Mouse (Mus musculus) liver, embryonic 11.5 days (tissue): ENCODE data around the gene Wdfy3. TPM values are rescaled to one million over a fixed set of nuclear protein-coding genes. Genes with fewer than 3 reads are reported as not detected.
A peak's percentile ranks its signal among the peaks of the same experiment; 100 is the strongest.

Source experiments
- ATAC-seq: fragments of 200-750 bp; cut with Nextera tagmentation; replicated peaks from 2 replicates; pipeline ENCODE4 v1.8.0; 2017; ENCODE audit warnings: moderate number of reproducible peaks, mild to moderate bottlenecking, moderate TSS enrichment, moderate library complexity; ENCODE audit not compliant: low FRiP score
- DNase-seq: peaks from one replicate; pipeline ENCODE4 v3.0.0-alpha.2; 2017; ENCODE audit warnings: low spot score
- H3K27ac ChIP-seq: fragments of 300-500 bp; sonication (generic); 2 replicates; pipeline ENCODE4 v1.5.1; 2014; ENCODE audit warnings: mild to moderate bottlenecking, low read depth, low read length, control low read depth
- H3K27me3 ChIP-seq: fragments of 300-500 bp; sonication (generic); replicated peaks from 2 replicates; pipeline ENCODE4 v1.6.1; 2014; ENCODE audit warnings: low read length, mixed read lengths; ENCODE audit not compliant: control insufficient read depth, insufficient read depth
- H3K36me3 ChIP-seq: fragments of 300-500 bp; sonication (generic); 2 replicates; pipeline ENCODE4 v1.6.1; 2014; ENCODE audit warnings: mild to moderate bottlenecking, low read length, moderate library complexity, mixed read lengths; ENCODE audit not compliant: control insufficient read depth, insufficient read depth
- H3K4me1 ChIP-seq: fragments of 300-500 bp; sonication (generic); replicated peaks from 2 replicates; pipeline ENCODE4 v1.6.1; 2014; ENCODE audit warnings: low read length, mixed read lengths; ENCODE audit not compliant: control insufficient read depth, insufficient read depth
- H3K4me2 ChIP-seq: fragments of 300-500 bp; sonication (generic); 2 replicates; pipeline ENCODE4 v1.6.1; 2014; ENCODE audit warnings: mild to moderate bottlenecking, control low read depth, moderate library complexity
- H3K4me3 ChIP-seq: fragments of 300-500 bp; sonication (generic); 2 replicates; pipeline ENCODE4 v1.5.1; 2014; ENCODE audit warnings: low read depth, low read length, control low read depth
- H3K9ac ChIP-seq: fragments of 300-500 bp; sonication (generic); 2 replicates; pipeline ENCODE4 v1.6.1; 2014; ENCODE audit warnings: low read depth, low read length, control low read depth
- H3K9me3 ChIP-seq: fragments of 300-500 bp; sonication (generic); 2 replicates; pipeline ENCODE4 v1.6.1; 2016; ENCODE audit warnings: low read length, inconsistent platforms, mixed read lengths; ENCODE audit not compliant: control insufficient read depth
- WGBS: fragments of 180-500 bp; shearing (Covaris S2); extraction: QIAGEN DNeasy Blood & Tissue Kit; methylation state at CpG from one replicate; pipeline ENCODE4 v1.1.7; 2014; 5-methylcytosine and 5-hydroxymethylcytosine counted together
- polyA plus RNA-seq: library from polyadenylated mRNA; unstranded; fragments of >200 nt; fragmentation: Nextera tagmentation; extraction: Ambion mirVana; gene quantifications from 2 replicates; pipeline ENCODE4 v1.2.1, GENCODE M21; 2014

The Wdfy3 gene
- polyA plus RNA-seq, 1 experiment from 2014 or later = 12.7 TPM

- WGBS = 64% methylated on average over 8 of the region's 8 CpGs
- no peak overlapping the region for H3K27ac ChIP-seq
- no peak overlapping the region for H3K4me2 ChIP-seq
- H3K9ac ChIP-seq = no peak overlapping the region
- ATAC-seq = no peak
- DNase-seq = no peak
- H3K4me3 ChIP-seq = no peak overlapping the region
- no peaks in the 10 kb centered on the region for H3K9me3 ChIP-seq
- H3K36me3 ChIP-seq = no peaks in the 10 kb centered on the region
- no peaks in the 10 kb centered on the region for H3K27me3 ChIP-seq
- peaks cover 5% of the 10 kb centered on the region; the same call in 1 of the 2 replicates for H3K4me1 ChIP-seq
Observed at GRCm38 (mm10) chr5:101821052-101821451, 248.7 kb downstream of the Wdfy3 start.

GRCm38 (mm10) chr5:101819844-101820243 is 249.9 kb downstream of the Wdfy3 start:
- Histone ChIP-seq H3K9ac (no peak overlapping the region), H3K36me3 (no peaks in the 10 kb centered on the region), H3K4me2 (no peak overlapping the region), H3K9me3 (no peaks in the 10 kb centered on the region), H3K27ac (no peak overlapping the region), H3K4me3 (no peak overlapping the region), H3K27me3 (no peaks in the 10 kb centered on the region), H3K4me1 (0 out of 2 replicates have a peak, but pooled peaks cover 2% of the 10 kb centered on the region)
- 41% methylated on average over 7 of the region's 7 CpGs for WGBS
- no peak for DNase-seq
- ATAC-seq = no peak

DNA sequence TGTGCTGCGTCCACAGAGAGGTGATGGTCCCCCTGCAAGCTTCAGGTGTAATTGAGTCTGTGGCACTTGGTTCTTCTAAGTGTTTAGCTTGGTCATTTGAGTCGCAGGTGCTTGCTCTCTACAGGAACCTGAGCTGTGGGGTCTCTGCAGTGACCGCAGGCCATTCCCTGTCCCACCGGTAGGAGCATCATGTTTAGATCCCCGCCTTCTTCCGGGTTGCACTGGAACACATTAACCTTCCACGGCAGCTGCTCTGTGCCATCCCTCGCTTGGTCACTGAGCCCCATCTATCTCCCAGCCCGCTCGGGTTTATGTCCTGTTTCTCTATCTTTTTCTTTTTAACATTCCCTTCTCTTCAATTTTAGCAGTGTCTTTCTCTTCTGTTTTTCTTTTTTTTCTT is 250.5 kb downstream of the Wdfy3 start:
- DNase-seq = no peak
- H3K4me3 ChIP-seq = no peak overlapping the region
- H3K27me3 ChIP-seq = no peaks in the 10 kb centered on the region
- no peak overlapping the region for H3K4me2 ChIP-seq
- H3K36me3 ChIP-seq = no peaks in the 10 kb centered on the region
- no peak overlapping the region for H3K27ac ChIP-seq
- no peaks in the 10 kb centered on the region for H3K9me3 ChIP-seq
- ATAC-seq = no peak
- H3K4me1 ChIP-seq = 0 out of 2 replicates have a peak, but pooled peaks cover 2% of the 10 kb centered on the region
- WGBS = 67% methylated on average over 10 of the region's 10 CpGs
- H3K9ac ChIP-seq = no peak overlapping the region

DNA sequence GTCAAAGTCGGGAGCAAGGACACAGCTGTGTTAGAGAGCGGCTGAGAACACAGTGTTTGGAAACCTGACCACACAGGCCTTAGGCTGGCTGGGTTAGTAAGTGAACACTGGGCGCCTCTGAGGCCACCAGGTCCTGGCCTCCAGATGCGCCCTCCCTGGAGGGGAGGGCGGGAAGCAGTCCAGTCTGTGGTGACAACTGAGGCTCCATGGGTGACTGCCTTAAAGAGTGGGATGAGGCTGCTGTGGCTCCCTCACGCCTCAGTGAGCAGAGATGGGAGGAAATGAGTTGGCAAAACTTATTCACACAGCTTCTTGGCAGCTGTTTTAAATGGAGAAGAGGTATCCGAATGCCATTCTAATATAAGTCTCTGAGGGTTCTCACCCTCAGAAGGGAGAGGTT is 252.9 kb downstream of the Wdfy3 start:
- H3K36me3 ChIP-seq = no peaks in the 10 kb centered on the region
- 0 out of 2 replicates have a peak, but pooled peaks have one; percentile 29 for ATAC-seq
- no peak overlapping the region for H3K9ac ChIP-seq
- H3K4me1 ChIP-seq = 0 out of 2 replicates have a peak, but pooled peaks cover 2% of the 10 kb centered on the region
- 56% methylated on average over 7 of the region's 7 CpGs for WGBS
- no peaks in the 10 kb centered on the region for H3K9me3 ChIP-seq
- H3K4me2 ChIP-seq = no peak overlapping the region
- no peak overlapping the region for H3K4me3 ChIP-seq
- no peak for DNase-seq
- no peak overlapping the region for H3K27ac ChIP-seq
- H3K27me3 ChIP-seq = no peaks in the 10 kb centered on the region

GRCm38 (mm10) chr5:101811296-101812169 is 258.2 kb downstream of the Wdfy3 start:
- Histone ChIP-seq H3K9me3 (no peaks in the 10 kb centered on the region), H3K4me1 (no peaks in the 10 kb centered on the region), H3K9ac (no peak overlapping the region), H3K4me3 (no peak overlapping the region), H3K27me3 (no peaks in the 10 kb centered on the region), H3K36me3 (no peaks in the 10 kb centered on the region), H3K4me2 (no peak overlapping the region), H3K27ac (no peak overlapping the region)
- ATAC-seq (no peak), DNase-seq (no peak)
- WGBS = 86% methylated on average over 6 of the region's 6 CpGs

GRCm38 (mm10) chr5:101802358-101803022 is 267.2 kb downstream of the Wdfy3 start:
- ATAC-seq (no peak), DNase-seq (no peak)
- H3K9ac ChIP-seq = no peak overlapping the region
- no peak overlapping the region for H3K4me3 ChIP-seq
- no peak overlapping the region for H3K27ac ChIP-seq
- no peaks in the 10 kb centered on the region for H3K27me3 ChIP-seq
- no peaks in the 10 kb centered on the region for H3K9me3 ChIP-seq
- no peaks in the 10 kb centered on the region for H3K4me1 ChIP-seq
- no peaks in the 10 kb centered on the region for H3K36me3 ChIP-seq
- WGBS = 74% methylated on average over 9 of the region's 9 CpGs
- no peak overlapping the region for H3K4me2 ChIP-seq

DNA sequence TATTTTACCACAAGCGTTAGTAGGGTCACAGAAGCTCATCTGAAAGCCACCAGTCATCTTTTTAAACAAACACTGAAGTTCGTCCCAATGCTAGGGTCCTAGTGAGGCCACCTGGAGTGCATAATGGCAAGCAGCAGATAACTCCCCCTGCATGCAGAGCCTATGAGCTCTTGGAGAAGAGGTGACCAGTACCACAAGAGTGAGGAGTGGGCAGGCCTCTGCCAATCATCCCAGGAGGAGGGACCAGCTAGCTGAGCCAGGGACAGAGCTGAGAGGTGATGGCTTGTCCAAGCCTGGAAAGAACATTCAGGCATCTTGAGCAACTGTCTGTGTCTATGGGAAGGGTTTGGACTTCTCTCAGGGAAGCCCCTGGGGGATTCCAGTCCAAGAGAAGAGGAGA is 267.8 kb downstream of the Wdfy3 start:
- DNase-seq (no peak), ATAC-seq (no peak)
- no peak overlapping the region for H3K27ac ChIP-seq
- no peak overlapping the region for H3K9ac ChIP-seq
- H3K4me1 ChIP-seq = no peaks in the 10 kb centered on the region
- no peak overlapping the region for H3K4me3 ChIP-seq
- WGBS = 67% methylated on average over 2 of the region's 2 CpGs
- no peaks in the 10 kb centered on the region for H3K9me3 ChIP-seq
- no peaks in the 10 kb centered on the region for H3K27me3 ChIP-seq
- no peaks in the 10 kb centered on the region for H3K36me3 ChIP-seq
- no peak overlapping the region for H3K4me2 ChIP-seq

DNA sequence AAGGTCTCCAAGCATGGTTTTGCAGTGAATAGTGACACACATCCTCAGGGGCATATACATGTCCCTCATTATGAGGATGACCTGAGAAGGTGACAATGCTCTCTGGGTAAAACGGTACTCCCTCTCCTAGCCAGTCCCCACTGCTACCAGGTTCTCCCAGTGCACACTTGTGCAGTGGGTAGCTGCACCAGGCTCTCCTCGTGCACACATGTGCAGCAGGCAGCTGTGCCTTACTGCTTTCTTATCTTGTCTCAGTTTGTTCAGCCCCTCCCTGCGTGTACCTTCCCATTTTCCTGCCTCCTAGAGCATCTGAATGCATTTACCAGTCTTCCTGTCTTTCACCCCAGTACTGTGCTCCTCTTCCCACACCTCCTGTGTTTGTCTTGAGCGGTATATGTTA is 277.1 kb downstream of the Wdfy3 start:
- H3K36me3 ChIP-seq = no peaks in the 10 kb centered on the region
- H3K27me3 ChIP-seq = no peaks in the 10 kb centered on the region
- no peak overlapping the region for H3K27ac ChIP-seq
- no peak overlapping the region for H3K9ac ChIP-seq
- ATAC-seq (no peak), DNase-seq (no peak)
- no peak overlapping the region for H3K4me3 ChIP-seq
- no peaks in the 10 kb centered on the region; the same call in 1 of the 2 replicates for H3K4me1 ChIP-seq
- no peak overlapping the region for H3K4me2 ChIP-seq
- WGBS = 41% methylated on average over 4 of the region's 4 CpGs
- H3K9me3 ChIP-seq = no peaks in the 10 kb centered on the region
